Comparison of ENCODE assay signal across 8 mouse cellular contexts in genomic region chr11:102578341-102579118, GRCm38 (mm10). TPM values are rescaled to one million over a fixed set of nuclear protein-coding genes. Genes with fewer than 3 reads are reported as not detected.
A peak's percentile ranks its signal among the peaks of the same experiment; 100 is the strongest.
DNase-seq lines count a peak whose midpoint lies in the region; ATAC-seq and TF ChIP-seq lines count a peak whose summit lies in the region.

No protein-coding gene starts in this region.

- peak overlapping the region; percentile 23 for H3K4me3 ChIP-seq in hindbrain, embryonic 12.5 days
- H3K4me3 ChIP-seq in left cerebral cortex, adult 2 months, result peak overlapping the region; percentile 20
- peak overlapping the region; percentile 90 for H3K4me3 ChIP-seq in megakaryocyte, embryonic 14.5 days (replicated peaks)

- H3K9ac ChIP-seq in hindbrain, embryonic 12.5 days, result no peak overlapping the region

- ATAC-seq in Patski, result no peak
- ATAC-seq in hindbrain, embryonic 12.5 days (ENCODE audit: low FRiP score), result peak; percentile 8; the same call in 1 of the 2 replicates

- peak overlapping the region; percentile 50 for H3K4me2 ChIP-seq in hindbrain, embryonic 12.5 days (replicated peaks)

- no peak for DNase-seq in Patski (ENCODE audit: low read depth, low spot score)
- DNase-seq in cerebellum, adult 9-10 months, result peak; percentile 35
- DNase-seq in forelimb bud, embryonic 11.5 days (ENCODE audit: low read depth, low spot score), result peak; percentile 83
- DNase-seq in left cerebral cortex, adult 2 months (ENCODE audit: extremely low spot score in 1 of 2, low spot score in 2 of 2), result peak; percentile 72 to 77
- DNase-seq in right cerebral cortex, adult 18-20 months, result peak; percentile 68
- peak; percentile 65 for DNase-seq in urinary bladder, postnatal 10 days (ENCODE audit: low spot score)

- H3K9me3 ChIP-seq in hindbrain, embryonic 12.5 days (replicated peaks), result no peaks in the 10 kb centered on the region
- H3K9me3 ChIP-seq in megakaryocyte, embryonic 14.5 days, result no peaks in the 10 kb centered on the region

- H3K27me3 ChIP-seq in Patski, result no peaks in the 10 kb centered on the region
- H3K27me3 ChIP-seq in hindbrain, embryonic 12.5 days, result peaks cover 10% of the 10 kb centered on the region; the same call in 1 of the 2 replicates
- peaks cover 48% of the 10 kb centered on the region for H3K27me3 ChIP-seq in megakaryocyte, embryonic 14.5 days (replicated peaks)

- intact Hi-C loops in left cerebral cortex, adult 2 months (cut with DNase I), result loop anchor here (2.0 kb wide), 1 partner anchor 26 kb away; the partner anchor contains the start of gene Fzd2

- 5% methylated on average over 27 of the region's 27 CpGs for WGBS in hindbrain, embryonic 12.5 days

- CTCF ChIA-PET in Patski (lab: Charles Lee), result interaction anchor here (1.0 to 1.5 kb wide), 3 partner anchors 11 to 72 kb away, joined by 3 to 6 read pairs (median 4); no protein-coding TSS in a partner anchor

- peak overlapping the region; percentile 80 for H3K27ac ChIP-seq in hindbrain, embryonic 12.5 days
- peak overlapping the region; percentile 44; the same call in 1 of the 2 replicates for H3K27ac ChIP-seq in left cerebral cortex, adult 2 months

- POLR2A ChIA-PET in Patski (lab: Charles Lee), result interaction anchor here (0.9 kb wide), 1 partner anchor 21 kb away, joined by 5 read pairs; no protein-coding TSS in a partner anchor

- TF ChIP-seq CTCF in Patski (IDR thresholded peaks at IDR 0.05), result peak; percentile 85
- TF ChIP-seq CTCF in left cerebral cortex, adult 2 months (IDR thresholded peaks at IDR 0.05), result peak; percentile 88

- in situ Hi-C loops in Patski (cut with MboI; ENCODE audit: low pct_unique_long_range_greater_than_20kb), result loop anchor here (5.0 kb wide), 1 partner anchor 69 kb away; no protein-coding TSS in a partner anchor

- H3K4me1 ChIP-seq in hindbrain, embryonic 12.5 days, result peaks cover 40% of the 10 kb centered on the region
- peaks cover 29% of the 10 kb centered on the region for H3K4me1 ChIP-seq in megakaryocyte, embryonic 14.5 days

- no peaks in the 10 kb centered on the region for H3K36me3 ChIP-seq in hindbrain, embryonic 12.5 days
- no peaks in the 10 kb centered on the region for H3K36me3 ChIP-seq in megakaryocyte, embryonic 14.5 days (replicated peaks; ENCODE audit: low read length)

RNA-seq across cellular contexts. Expression of gene Gm11627, which starts 0.7 kb away (rescaled TPM):
- polyA plus RNA-seq in Patski (2021), result not detected
- polyA plus RNA-seq in hindbrain, embryonic 12.5 days (2016; fragmentation: Nextera tagmentation; extraction: Ambion mirVana), result 4.3 and 4.8 TPM in 2 replicates
- 1 to 10 TPM; 4.8 to 5.0 TPM for total RNA-seq in left cerebral cortex, adult 2 months (2021)
- polyA plus RNA-seq in megakaryocyte, embryonic 14.5 days (2012; ENCODE audit: insufficient read depth, low replicate concordance), result not detected in 2 replicates

RNA-seq across cellular contexts. Expression of gene Gpatch8, which starts 22.3 kb away (rescaled TPM):
- 27.5 TPM for polyA plus RNA-seq in Patski (2021)
- polyA plus RNA-seq in hindbrain, embryonic 12.5 days (2016; fragmentation: Nextera tagmentation; extraction: Ambion mirVana), result 74.6 and 76.7 TPM in 2 replicates
- total RNA-seq in left cerebral cortex, adult 2 months (2021), result 10 to 100 TPM; 57.1 to 60.5 TPM
- 5.7 and 12.6 TPM in 2 replicates for polyA plus RNA-seq in megakaryocyte, embryonic 14.5 days (2012; ENCODE audit: insufficient read depth, low replicate concordance)

RNA-seq across cellular contexts. Expression of gene Fzd2, which starts 25.7 kb away (rescaled TPM):
- polyA plus RNA-seq in Patski (2021), result 16.9 TPM
- polyA plus RNA-seq in hindbrain, embryonic 12.5 days (2016; fragmentation: Nextera tagmentation; extraction: Ambion mirVana), result 39.9 and 40.8 TPM in 2 replicates
- 10 to 100 TPM; 10.9 to 11.7 TPM for total RNA-seq in left cerebral cortex, adult 2 months (2021)
- polyA plus RNA-seq in megakaryocyte, embryonic 14.5 days (2012; ENCODE audit: insufficient read depth, low replicate concordance), result 1.2 and 3.1 TPM in 2 replicates

Comparison
In these comparisons a context has a peak if more than half of its experiments do, and no peak if none do; other contexts are left out.
1. H3K4me3 ChIP-seq: peak in every context shown above with its lines; median percentile 90 in megakaryocyte, embryonic 14.5 days; 23 in hindbrain, embryonic 12.5 days; 20 in left cerebral cortex, adult 2 months.